Mouse (Mus musculus) c-Kit-positive CD71-negative TER-119-negative erythroid progenitor cells, embryonic 14.5 days (primary cell): ENCODE data around the gene C87977.
"Not testable (repeated sequence)": the region's sequence is repeated elsewhere in the genome, so short reads cannot be mapped to it uniquely, and the experiment has no call there.

Source experiments
- DNase-seq: peaks from one replicate; pipeline ENCODE4 v3.0.0-alpha.2; 2013; ENCODE audit warnings: low read depth

The C87977 gene

DNA sequence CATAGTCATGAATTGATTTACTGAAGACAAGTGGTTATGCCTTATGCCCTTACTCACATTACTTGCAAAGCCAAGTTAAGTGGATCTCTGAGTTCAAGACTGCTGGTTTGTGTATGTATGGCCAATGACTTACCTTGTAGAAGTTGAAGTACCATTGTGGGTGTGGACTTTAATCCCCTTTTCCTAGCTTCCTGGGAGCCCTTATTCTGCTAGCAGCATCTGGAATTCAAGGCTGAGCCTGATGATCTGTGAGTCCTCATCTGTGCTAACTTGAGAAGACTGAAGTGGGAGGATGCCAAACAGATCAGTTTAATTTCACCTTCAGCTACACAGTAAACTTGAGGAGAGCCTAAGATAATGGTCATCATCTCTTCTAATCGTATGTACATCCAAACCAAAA is at the start of gene C87977:
C87977 (minus strand) TSS at position 101 of the 400 bp plus-strand sequence.
- DNase-seq, result not testable (repeated sequence)

DNA sequence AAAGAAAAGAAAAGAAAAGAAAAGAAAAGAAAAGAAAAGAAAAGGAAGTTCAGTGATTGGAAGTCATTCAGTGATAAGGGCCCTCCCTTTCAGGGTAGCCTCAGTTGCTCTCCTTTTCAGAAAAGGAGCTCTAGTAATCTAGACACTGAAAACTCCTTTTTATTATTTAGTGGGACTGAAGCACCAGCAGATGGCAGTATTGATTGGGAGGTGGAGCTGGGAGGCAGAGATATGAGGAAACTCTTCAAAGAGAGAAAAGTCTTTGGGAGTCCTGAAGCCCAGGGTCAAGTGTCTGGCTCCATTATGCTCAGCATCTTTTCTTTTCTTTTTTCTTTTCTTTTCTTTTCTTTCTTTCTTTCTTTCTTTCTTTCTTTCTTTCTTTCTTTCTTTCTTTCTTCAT is 41.6 kb upstream of the C87977 start:
- not testable (repeated sequence) for DNase-seq

DNA sequence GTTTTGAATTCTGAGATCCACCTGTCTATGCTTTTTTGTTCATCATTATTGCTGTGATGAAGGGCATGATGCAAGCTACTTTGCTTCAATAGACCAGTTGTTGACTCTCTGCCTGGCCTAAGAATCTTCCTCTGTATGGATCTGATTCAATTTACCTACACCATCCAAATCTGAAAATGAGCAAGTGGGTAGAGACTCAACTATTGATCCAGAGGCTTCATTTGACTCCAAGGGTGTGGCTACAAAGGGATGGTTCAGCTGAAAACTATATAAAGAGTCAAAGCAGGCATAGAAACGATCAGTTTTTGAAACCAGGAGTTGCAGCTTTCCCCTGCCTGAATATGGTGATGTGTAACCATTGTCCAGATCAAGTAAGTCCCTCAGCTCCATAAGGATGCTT is 22.7 kb downstream of the C87977 start, which contains the start of gene Oog2:
Oog2 (plus strand) TSS at position 301 of the 400 bp plus-strand sequence.
- no peak for DNase-seq

DNA sequence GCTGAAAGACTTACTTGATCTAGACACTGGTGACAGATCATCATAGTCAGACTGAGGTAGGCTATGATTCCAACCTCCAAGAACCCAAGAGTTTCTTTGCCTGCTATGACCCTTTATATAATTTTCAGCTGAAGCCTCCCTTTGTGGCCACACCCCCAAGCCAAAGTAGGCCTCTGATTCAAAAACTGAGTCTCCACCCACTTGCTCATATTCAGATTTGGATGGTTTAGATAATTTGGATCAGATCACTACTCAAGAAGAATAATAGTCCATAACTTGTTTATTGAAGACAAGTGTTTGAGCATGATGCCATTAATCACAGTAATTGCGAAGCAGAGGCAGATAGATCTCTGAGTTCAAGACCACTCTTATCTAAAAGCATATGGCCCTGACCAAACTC is 50.6 kb downstream of the C87977 start, which contains the start of gene Oog3:
Oog3 (minus strand) TSS at position 101 of the 400 bp plus-strand sequence.
- no peak for DNase-seq
